Comparison of ENCODE assay signal across 15 mouse cellular contexts in the genomic region with DNA sequence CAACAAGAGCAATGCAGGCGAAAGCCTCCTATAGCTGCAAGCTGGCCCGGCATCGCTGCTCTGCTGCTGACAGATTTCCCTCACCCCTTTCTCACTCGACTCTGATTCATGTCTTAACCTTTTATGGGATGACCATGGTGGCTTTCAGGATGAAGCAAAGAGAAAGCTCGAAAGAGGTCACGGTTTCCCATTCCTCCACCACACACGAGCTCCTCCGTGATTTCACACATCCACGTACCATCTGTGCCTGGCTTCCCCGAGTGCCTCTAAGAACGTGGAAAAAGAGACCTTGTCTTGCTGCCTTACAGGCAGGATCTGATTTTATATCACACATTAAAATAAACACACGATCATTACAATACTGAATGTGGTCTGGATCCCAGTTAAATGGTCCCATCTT.
DNase-seq lines count a peak whose midpoint lies in the region; ATAC-seq lines count a peak whose summit lies in the region.
"Had no signal": no experiment of that assay in that cellular context is flagged by ENCODE, and none has a peak within 500 bp of the region (broad histone marks: within the 10 kb centered on the region; RNA-seq: fewer than 3 reads in every experiment).

No protein-coding gene starts in this region.

- H3K4me3 ChIP-seq in midbrain, embryonic 11.5 days (ENCODE audit: low read depth, low read length) = no peak overlapping the region
- no peak overlapping the region for H3K4me3 ChIP-seq in midbrain, embryonic 13.5 days (replicated peaks)
- H3K4me3 ChIP-seq in kidney, embryonic 14.5 days (ENCODE audit: low read length) = no peak overlapping the region
- H3K4me3 ChIP-seq: heart, embryonic 13.5 days; intestine, embryonic 15.5 days; midbrain, embryonic 10.5 days had no signal

- no peak overlapping the region for H3K4me2 ChIP-seq in midbrain, embryonic 11.5 days
- H3K4me2 ChIP-seq in midbrain, embryonic 13.5 days (replicated peaks) = no peak overlapping the region
- no peak overlapping the region for H3K4me2 ChIP-seq in kidney, embryonic 14.5 days (replicated peaks; ENCODE audit: low read depth, low read length)
- H3K4me2 ChIP-seq: heart, embryonic 13.5 days; intestine, embryonic 15.5 days had no signal

- H3K4me1 ChIP-seq in midbrain, embryonic 11.5 days (ENCODE audit: control insufficient read depth, insufficient read depth, low read length) = no peaks in the 10 kb centered on the region
- H3K4me1 ChIP-seq in midbrain, embryonic 13.5 days (replicated peaks) = peaks cover 12% of the 10 kb centered on the region; the same call in 1 of the 2 replicates
- no peaks in the 10 kb centered on the region for H3K4me1 ChIP-seq in kidney, embryonic 14.5 days (ENCODE audit: control insufficient read depth, insufficient read depth, low read length)
- H3K4me1 ChIP-seq: intestine, embryonic 15.5 days had no signal

- 91% methylated on average over 12 of the region's 12 CpGs for WGBS in midbrain, embryonic 11.5 days
- WGBS in midbrain, embryonic 13.5 days = 81% methylated on average over 12 of the region's 12 CpGs
- WGBS in kidney, embryonic 14.5 days = 81% methylated on average over 12 of the region's 12 CpGs

- DNase-seq in cerebellum, postnatal 25 days = peak; percentile 60 to 65
- no peak for DNase-seq in cerebellum, adult 9-11 months
- DNase-seq in midbrain, embryonic 11.5 days (ENCODE audit: low spot score, missing footprints) = peak; percentile 31
- DNase-seq in right cerebral cortex, postnatal 10 days (ENCODE audit: low spot score in 2 of 2) = peak; percentile 62 to 77
- no peak for DNase-seq in lung, postnatal 10 days
- DNase-seq: adrenal gland, postnatal 25 days; thymus, postnatal 4 days had no signal

- no peaks in the 10 kb centered on the region for H3K9me3 ChIP-seq in midbrain, embryonic 11.5 days (ENCODE audit: control insufficient read depth, low read length)
- no peaks in the 10 kb centered on the region for H3K9me3 ChIP-seq in midbrain, embryonic 13.5 days
- H3K9me3 ChIP-seq in kidney, embryonic 14.5 days (ENCODE audit: control insufficient read depth, low read length) = no peaks in the 10 kb centered on the region
- H3K9me3 ChIP-seq: heart, embryonic 13.5 days; intestine, embryonic 15.5 days; midbrain, embryonic 10.5 days had no signal

- H3K27me3 ChIP-seq in midbrain, embryonic 11.5 days (ENCODE audit: control insufficient read depth, insufficient read depth, low read length) = no peaks in the 10 kb centered on the region
- H3K27me3 ChIP-seq in midbrain, embryonic 13.5 days = no peaks in the 10 kb centered on the region
- no peaks in the 10 kb centered on the region for H3K27me3 ChIP-seq in kidney, embryonic 14.5 days (ENCODE audit: control insufficient read depth, insufficient read depth, low read length)
- H3K27me3 ChIP-seq: intestine, embryonic 15.5 days had no signal

- no peak for ATAC-seq in midbrain, embryonic 11.5 days (ENCODE audit: low FRiP score)
- ATAC-seq in midbrain, embryonic 13.5 days = no peak
- ATAC-seq in frontal cortex, adult (ENCODE audit: low TSS enrichment) = peak; percentile 42
- no peak for ATAC-seq in kidney, embryonic 14.5 days (ENCODE audit: low FRiP score, low TSS enrichment)
- ATAC-seq: activated CD4-positive, CD25-positive, alpha-beta regulatory T cell, adult 4 months; intestine, embryonic 15.5 days had no signal

- H3K9ac ChIP-seq in midbrain, embryonic 11.5 days (ENCODE audit: low read length) = no peak overlapping the region
- no peak overlapping the region for H3K9ac ChIP-seq in midbrain, embryonic 13.5 days (replicated peaks)
- H3K9ac ChIP-seq in kidney, embryonic 14.5 days (ENCODE audit: low read depth, low read length) = no peak overlapping the region
- H3K9ac ChIP-seq: heart, embryonic 13.5 days; intestine, embryonic 15.5 days had no signal

- H3K27ac ChIP-seq in midbrain, embryonic 11.5 days (ENCODE audit: low read depth, low read length) = no peak overlapping the region
- H3K27ac ChIP-seq in midbrain, embryonic 13.5 days = no peak overlapping the region
- H3K27ac ChIP-seq in kidney, embryonic 14.5 days (ENCODE audit: low read depth, low read length) = no peak overlapping the region
- H3K27ac ChIP-seq: heart, embryonic 13.5 days; intestine, embryonic 15.5 days; midbrain, embryonic 10.5 days; stomach, postnatal 0 days had no signal

- no peaks in the 10 kb centered on the region for H3K36me3 ChIP-seq in midbrain, embryonic 11.5 days (ENCODE audit: control insufficient read depth, insufficient read depth, low read length)
- H3K36me3 ChIP-seq in midbrain, embryonic 13.5 days = no peaks in the 10 kb centered on the region
- no peaks in the 10 kb centered on the region for H3K36me3 ChIP-seq in kidney, embryonic 14.5 days (ENCODE audit: control insufficient read depth, insufficient read depth, low read length)
- H3K36me3 ChIP-seq: heart, embryonic 13.5 days; intestine, embryonic 15.5 days; midbrain, embryonic 10.5 days had no signal

Comparison
In these comparisons a context has a peak if more than half of its experiments do, and no peak if none do; other contexts are left out.
1. DNase-seq: peak in cerebellum, postnatal 25 days (2 of 2), midbrain, embryonic 11.5 days (single experiment) and right cerebral cortex, postnatal 10 days (2 of 2); none in cerebellum, adult 9-11 months (single experiment) and lung, postnatal 10 days (single experiment).